Mouse (Mus musculus): Measurements from ENCODE around the gene Dgkb.

Dgkb gene

DNA sequence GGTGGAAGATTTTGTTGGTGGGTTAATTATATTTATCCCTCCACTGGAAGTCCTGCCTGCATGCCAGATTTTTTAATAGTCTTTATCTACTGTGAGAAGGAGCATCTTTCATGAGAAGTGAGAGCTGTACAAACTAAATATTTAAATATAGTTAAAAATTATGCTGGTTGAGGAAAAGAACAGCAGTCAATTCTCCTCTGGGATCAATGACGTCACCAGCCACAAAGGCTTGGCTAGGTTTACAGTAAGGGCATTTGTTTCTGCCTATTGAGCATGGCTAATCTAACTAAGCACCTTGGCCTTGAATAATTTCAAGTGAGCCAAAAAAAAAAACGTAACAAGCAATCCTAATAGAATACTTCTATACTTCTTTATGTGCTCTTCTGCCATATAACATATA is 554.1 kb downstream of the Dgkb start:
- no peak for DNase-seq (ENCODE audit: low spot score in 2 of 2)

DNA sequence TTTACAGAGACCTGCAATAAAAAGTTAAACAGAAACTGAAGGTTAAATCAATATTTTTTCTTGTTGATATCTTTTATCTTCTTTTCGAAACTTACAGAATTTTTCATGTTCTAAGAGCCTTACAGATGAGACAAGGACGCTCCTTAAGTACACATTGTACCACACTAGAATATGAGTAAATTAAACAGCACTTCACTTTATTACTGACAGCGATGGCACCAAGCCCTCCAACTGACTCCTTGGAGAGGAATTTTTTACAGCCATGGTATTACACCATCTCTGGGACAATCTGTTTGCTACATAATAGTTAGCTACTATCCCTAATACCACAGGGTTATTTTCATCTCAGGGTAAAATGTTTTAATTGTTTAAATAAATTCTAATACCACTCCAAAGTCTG is 556.6 kb downstream of the Dgkb start:
- DNase-seq (ENCODE audit: low spot score in 2 of 2) = no peak

- no peak for DNase-seq (ENCODE audit: low spot score in 2 of 2)
Measured at GRCm38 (mm10) chr12:38385942-38386341, 568.4 kb downstream of the Dgkb start.

DNA sequence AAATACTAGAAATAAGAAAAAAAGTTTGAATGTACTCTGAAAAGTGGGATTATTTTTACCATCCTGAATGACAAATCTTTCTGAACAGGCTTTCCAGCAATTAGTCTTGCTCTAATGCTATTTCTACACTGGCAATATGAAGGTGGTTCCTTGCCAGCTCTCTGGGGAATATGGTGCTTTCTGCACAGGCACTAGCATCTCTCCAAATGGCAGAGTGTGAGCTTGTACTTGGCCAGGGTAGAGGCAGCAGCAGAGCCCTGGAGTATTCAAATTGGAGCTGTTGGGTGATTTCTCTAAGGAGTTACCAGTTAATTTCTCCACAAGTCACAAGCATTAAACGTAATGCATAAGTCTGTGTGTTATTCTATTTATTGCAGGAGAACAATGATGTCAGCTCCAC is 569.5 kb downstream of the Dgkb start:
- no peak for DNase-seq (ENCODE audit: low spot score in 2 of 2)

DNA sequence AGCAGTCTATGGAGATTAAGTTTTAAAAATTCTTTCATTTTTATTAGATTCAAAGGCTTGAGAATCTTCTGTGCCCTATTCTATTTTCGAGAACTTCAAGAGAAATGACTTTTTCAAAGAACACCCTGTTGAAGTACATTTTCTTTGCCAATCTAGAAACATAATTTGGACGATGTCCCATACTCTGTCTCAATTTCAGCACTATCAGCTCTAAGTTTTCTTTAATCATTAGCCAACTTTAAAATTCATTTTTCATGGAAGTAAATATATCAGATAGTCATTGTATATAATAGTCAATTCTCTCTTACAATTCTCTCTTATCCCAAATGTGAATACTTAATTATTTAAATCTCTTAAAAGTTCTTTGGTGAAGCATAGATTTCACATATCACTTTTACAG is 570.1 kb downstream of the Dgkb start:
- no peak for DNase-seq (ENCODE audit: low spot score in 2 of 2)

- DNase-seq (ENCODE audit: low spot score in 2 of 2) = no peak
Measured at GRCm38 (mm10) chr12:38388243-38388642, 570.7 kb downstream of the Dgkb start.

DNA sequence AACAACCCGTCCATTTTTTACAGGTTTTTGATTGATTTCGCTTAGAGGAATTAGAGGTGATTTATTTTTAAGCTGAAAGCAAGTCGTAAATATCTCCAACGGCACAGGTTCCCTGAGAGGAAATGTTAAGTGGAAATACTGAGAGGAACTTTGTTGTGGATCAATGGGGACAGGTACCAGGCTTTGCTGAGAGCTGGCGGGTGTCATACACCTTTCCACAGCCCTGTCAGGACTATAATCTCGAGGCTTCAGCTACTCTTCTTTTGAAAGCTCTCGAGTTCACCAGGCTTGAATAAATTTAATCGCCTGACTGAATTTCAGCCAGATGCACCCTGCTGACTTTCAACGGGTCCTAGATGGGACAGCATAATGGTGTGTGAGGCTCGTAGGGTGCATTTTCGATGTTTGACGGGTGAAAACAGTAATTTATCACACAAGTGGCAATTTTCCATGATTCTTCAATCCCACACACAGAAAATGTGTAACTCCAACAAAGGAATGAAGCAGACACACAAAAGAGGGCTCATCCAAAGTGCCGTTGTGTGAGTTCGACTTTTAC is 580.3 kb downstream of the Dgkb start:
- no peak for DNase-seq (ENCODE audit: low spot score in 2 of 2)

GRCm38 (mm10) chr12:38400089-38400488 is 582.6 kb downstream of the Dgkb start:
- no peak for DNase-seq (ENCODE audit: low spot score in 2 of 2)

- no peak for DNase-seq (ENCODE audit: low spot score in 2 of 2)
Measured at GRCm38 (mm10) chr12:38435364-38436130, 618.0 kb downstream of the Dgkb start.

- no peak for DNase-seq (ENCODE audit: low spot score in 2 of 2)
Measured at GRCm38 (mm10) chr12:38436131-38436436, 618.6 kb downstream of the Dgkb start.

DNA sequence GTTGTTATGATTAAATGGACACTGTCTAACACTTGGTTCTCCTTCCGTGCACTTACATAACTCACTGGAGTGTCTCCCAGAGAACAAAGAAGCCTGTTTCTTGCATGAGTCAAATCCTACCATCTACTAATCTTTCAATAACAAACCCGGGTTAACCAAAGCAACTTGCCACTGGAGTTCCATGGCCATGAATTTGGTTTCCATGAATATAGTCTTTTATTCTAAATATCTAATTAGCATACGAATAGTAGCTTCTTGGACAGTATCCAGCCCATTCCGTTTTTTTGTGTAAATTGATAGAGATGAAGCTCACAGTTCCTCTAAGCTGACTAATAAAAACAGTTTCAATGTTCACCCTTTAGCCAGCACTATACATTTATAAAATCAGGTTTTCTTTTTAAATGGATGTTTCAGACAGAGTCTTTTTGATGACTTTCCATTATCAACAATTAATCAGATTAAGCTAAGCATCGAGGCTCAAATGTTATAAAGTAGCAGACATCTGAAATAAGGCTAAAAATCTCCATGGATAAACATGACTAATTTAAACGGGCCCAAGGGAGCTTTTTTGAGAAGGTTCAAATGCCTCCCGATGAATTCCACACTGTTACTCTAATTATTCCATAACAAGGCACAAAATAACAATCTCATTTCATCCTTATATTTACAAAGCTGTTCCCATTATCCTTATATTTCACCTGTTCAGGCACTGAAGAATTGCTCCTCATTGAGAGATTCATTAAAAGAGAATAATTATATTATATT is 633.0 kb downstream of the Dgkb start:
- no peak for DNase-seq (ENCODE audit: low spot score in 2 of 2)

DNA sequence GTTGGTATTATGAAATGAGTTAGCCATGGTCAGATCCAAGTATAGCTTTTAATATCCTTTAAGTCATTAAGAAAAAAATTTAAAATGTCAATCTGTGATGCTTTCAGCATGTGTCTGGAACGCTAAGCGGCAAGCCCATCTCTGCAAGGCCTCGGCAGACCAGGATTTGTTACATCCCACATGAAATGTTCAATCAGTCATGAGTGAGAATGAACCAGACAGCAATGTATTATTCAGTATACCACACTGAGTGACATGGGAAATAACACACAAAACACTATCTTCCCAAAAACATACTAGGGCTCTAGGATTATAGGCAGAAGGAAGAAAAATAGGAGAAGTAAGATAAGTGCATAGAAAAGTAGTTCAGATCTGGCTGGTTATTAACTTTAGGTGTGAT is 634.2 kb downstream of the Dgkb start:
- DNase-seq (ENCODE audit: low spot score in 2 of 2) = no peak

DNA sequence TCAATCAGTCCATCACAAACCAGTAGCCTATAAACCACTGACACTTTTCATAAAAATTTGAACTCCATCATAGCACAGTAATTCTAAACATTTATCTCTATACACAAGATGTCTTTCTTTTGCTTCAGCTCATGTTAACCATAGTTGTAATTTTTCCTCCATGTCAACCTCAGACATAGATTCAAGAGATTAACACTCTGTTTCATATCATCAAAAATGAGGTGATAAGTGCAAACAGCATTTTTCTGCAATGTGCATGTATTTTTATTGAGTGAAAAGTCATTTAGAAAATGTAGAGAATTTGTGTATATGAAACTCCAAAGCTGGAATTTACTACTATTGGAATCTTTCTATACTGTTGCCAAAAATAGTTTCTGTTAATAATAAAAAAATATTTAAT is 650.7 kb downstream of the Dgkb start:
- no peak for DNase-seq (ENCODE audit: low spot score in 2 of 2)

GRCm38 (mm10) chr12:38468605-38469004 is 651.1 kb downstream of the Dgkb start:
- DNase-seq (ENCODE audit: low spot score in 2 of 2) = no peak

DNA sequence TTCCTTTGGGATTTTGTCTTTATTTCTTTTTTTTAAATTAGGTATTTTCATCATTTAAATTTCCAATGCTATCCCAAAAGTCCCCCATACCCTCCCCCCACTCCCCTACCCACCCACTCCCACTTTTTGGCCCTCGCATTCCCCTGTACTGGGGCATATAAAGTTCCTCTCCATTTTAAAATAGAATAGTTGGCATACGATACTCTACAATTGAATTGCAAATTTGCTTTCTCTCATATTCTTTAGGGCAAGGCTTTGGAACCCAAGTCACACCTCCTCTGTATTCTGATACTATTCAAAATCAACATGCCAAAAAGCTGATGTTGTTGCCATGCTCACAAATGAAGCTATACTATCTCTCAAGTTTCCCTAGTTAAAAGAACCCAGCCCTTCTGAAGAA is 679.7 kb downstream of the Dgkb start:
- DNase-seq (ENCODE audit: low spot score in 2 of 2) = no peak

DNA sequence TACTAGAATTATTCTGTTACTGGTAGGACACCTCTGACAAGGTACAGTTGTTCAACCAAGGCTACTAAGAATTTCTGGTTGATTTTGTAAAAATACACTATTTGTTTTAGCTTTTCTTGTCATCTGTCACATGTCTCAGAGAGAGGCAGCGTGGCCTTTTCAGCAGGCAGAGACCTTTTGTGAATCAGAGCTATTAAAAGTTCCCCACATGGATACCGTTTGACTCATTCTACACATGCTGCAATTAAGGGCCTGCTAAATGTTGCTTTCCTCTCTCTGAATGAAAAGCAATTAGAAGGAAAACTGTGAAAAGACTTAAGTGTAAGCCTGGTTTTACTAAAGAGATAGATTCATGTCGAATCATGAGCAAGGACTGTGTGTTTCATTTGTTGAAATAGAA is 683.4 kb downstream of the Dgkb start:
- DNase-seq (ENCODE audit: low spot score in 2 of 2) = no peak

DNA sequence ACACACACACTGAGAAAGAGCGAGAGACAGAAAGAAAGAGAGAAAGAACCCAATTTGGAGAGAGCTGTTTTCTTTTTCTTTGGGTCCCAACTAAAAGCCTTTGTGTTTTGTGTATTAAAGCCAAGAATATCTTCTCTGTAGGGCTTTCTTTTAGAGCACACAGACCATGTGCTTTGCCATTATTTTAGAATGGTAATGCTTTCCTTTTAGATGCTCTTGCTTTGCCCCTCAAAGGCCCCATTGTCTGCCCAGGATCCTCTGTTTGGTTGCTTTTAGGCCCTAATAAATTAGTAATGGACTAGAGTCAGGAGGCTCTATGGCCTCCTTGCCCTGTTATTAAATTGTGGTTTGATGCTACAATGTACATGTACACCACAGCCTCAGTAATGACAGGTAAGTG is 690.7 kb downstream of the Dgkb start:
- DNase-seq (ENCODE audit: low spot score in 2 of 2) = no peak

DNA sequence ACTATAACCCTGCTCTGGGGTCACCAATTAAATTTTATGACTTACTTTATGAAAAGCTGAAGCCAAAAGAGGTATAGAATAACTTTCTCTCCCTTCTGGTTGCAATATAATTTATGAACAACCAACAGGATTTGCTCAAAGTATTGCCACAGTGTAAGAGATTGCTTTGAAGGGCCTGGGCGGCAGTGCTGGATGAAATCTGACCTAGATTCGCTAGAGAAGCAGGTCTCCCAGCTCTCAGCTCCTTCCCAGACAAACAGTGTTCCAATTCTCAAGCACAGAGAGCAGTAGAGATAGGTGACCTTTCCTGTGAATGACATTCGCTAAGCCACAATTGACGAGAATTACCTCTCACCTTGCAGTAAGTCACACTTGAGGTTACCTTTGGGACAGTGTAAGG is 727.9 kb downstream of the Dgkb start:
- no peak for DNase-seq (ENCODE audit: low spot score in 2 of 2)

DNA sequence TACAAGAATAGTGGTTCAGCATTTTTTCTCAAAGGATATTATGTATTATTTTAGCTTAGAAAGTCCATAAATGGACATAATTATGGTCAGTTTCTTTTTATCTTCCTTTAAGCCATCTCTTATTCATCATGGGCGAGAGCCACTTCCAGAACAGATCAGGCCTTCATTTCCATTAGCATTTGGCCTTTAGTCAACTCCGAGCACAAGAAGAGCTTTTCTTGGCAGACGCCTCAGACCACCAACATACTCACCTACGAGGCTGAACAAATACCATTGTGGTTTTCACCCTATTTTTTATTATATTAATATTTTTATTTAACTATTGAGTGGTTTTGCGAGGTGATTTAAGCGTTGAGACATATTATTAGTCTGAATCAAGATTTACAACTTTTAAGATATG is 759.6 kb downstream of the Dgkb start:
- no peak for DNase-seq (ENCODE audit: low spot score in 2 of 2)

DNA sequence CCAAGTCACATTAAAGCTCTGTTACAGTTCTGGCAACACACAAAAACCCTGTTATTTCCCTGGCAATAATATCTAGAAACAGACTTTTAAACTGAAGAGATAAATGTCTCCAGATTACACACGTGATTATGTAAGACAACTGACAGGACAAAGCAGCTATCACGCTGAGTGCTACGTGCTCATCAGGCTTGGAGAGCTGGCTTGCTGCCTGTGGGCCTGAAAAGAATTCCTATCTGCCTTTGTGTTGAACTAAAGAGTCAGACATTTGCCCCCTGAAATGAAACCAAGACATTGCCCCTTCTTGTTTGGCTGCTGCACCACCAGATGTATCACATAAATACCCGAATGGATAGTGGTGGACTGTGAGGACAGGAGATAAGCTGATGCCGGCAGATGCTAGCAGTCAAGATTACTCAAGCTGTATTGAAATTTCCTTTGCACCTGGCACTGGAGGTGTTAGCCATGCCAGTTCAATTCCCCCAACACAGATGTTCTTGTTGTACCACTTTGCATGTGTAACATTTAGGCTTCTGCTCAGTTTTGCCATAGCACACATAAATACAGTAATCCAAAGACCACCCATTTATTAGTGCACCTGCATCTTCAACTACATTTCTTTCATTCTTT is 761.8 kb downstream of the Dgkb start:
- no peak for DNase-seq (ENCODE audit: low spot score in 2 of 2)

DNA sequence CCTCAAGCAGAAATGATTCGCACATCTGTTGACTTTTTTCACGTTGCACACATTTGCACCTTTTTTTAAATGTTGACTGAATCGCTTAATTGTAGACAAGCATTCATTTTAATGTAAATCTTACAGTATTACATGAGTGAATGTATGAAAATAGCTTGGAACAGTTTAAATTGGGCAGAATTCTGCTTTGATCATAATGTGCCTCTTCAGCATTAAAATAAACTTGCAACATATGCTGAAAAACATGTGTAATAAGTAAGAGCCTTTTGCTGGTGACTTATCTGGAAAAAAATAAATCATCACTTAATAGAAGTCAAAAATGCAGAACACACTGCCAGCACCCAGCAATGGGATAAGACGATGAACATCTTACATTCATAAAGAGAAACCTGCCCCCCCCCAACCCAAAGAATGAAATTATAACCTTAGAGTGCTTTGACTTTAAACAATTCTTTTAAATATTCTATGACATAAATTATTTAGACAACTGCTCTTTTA is 768.9 kb downstream of the Dgkb start:
- no peak for DNase-seq (ENCODE audit: low spot score in 2 of 2)

DNA sequence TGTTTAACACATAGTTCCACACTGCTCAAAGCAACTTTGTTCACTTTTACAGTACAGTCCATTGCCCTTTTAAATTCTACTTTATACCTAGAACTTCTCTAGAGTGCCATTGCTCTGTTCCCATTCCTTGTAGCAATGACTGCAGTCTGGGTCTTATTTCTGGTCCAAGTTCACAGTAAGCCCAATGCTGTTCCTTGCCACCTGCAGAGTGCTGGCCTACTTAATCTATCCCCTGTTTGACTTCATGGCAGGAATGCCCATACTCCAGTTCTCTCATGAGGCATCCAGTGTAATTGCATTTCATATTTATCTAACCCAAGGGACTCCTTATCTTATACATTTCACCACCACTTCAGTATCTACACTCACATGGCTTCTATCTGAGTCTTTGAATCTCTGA is 772.4 kb downstream of the Dgkb start:
- DNase-seq (ENCODE audit: low spot score in 2 of 2) = no peak

GRCm38 (mm10) chr12:38593653-38594052 is 776.1 kb downstream of the Dgkb start:
- no peak for DNase-seq (ENCODE audit: low spot score in 2 of 2)
